Mouse (Mus musculus) stomach, adult 2 months (tissue): ENCODE data around the gene Nova1. TPM values are rescaled to one million over a fixed set of nuclear protein-coding genes. Genes with fewer than 3 reads are reported as not detected.

Source experiments
- polyA plus RNA-seq: library from polyadenylated mRNA; depleted of rRNA; stranded (reverse); fragments of >200 nt; gene quantifications from 2 replicates; pipeline ENCODE4 v1.2.3, GENCODE M21; 2012; rRNA removed

Gene Nova1
- 0.14 and 0.21 TPM in 2 replicates for polyA plus RNA-seq

GRCm38 (mm10) chr12:46818856-46819347 is at the start of gene Nova1:
Gene Nova1 (minus strand): TSS chr12:46818929.

